Mouse (Mus musculus) right cerebral cortex, postnatal 10 days (tissue): Measurements from ENCODE around the gene Pmfbp1.
A peak's percentile ranks its signal among the peaks of the same experiment; 100 is the strongest.

Source experiments
- DNase-seq, 2 experiments: peaks; one replicate each; pipeline ENCODE4 v3.0.0; 2021; ENCODE audit warnings: low spot score in 2 of 2

Gene Pmfbp1

DNA sequence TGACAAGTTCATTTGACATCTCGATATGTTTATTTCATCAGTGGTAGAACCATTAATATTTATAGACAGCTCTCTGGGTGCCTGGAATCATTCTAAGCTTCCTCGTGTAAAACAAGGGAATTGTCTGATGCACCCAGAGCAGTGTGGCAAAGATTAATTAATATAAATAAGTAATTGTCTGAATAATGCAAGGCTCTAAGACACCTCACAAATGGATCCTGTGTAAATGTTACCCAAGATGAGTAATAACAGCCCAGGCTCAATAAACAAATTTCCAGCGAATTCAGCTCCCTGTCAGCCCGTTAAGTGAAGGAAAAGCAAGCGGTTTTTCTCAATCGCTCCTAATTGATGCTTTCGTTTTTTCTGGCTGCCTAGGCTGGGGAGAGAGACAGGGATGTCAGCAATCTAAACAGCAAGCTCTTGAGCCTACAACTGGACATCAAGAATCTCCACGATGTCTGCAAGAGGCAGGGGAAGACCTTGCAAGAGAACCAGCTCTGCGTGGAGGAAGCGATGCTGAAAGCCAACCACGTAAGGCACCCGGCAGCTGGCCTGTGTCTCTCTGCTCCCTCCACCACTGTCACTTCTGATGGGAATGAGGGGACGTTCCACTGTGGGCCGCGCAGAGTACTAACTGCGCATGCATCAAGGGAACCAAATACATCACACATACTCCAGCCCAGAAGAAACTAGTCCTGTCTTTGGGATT, 5.3 kb downstream of the Pmfbp1 start:
- DNase-seq, result no peak

- DNase-seq, result no peak
Measured at GRCm38 (mm10) chr8:109503566-109503965, 9.7 kb downstream of the Pmfbp1 start.

DNA sequence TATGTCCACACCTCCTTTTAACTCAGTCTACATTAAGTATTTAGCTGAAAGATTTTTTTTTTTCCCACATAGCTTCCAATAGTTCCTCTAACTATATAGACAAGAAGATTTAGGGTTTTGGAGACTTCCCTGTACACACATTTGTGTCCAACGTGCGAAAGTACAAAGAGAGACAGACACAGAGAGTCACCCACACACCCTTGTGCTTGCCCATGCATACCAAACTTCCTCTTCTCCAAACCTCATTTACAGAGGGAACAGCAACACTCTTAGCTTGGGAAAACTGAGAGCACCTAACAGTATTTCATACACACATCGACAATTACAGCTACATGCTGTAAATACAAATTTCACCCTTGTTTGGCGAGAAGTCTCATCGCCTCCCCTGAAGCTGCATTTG, 11.7 kb downstream of the Pmfbp1 start:
- no peak for DNase-seq

DNA sequence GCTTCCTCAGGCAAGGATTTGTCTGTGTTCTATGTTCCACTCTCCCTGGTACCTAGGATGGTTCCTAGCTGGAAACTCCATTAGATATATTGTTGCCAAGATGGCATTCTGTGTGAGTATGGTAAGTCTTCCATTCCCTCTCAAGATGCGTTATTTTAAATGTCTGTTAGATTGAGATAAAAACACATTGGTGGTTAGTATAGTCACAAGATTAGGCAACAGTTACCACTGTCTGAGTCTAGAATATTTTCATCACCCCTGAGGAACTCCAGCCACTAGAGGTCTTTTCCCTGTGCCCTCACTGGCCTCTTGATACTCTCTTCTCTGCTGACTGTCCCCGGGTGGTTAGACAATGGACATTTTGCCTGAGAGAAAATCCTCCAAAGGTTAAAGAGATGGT, 30.2 kb downstream of the Pmfbp1 start:
- no peak for DNase-seq

DNA sequence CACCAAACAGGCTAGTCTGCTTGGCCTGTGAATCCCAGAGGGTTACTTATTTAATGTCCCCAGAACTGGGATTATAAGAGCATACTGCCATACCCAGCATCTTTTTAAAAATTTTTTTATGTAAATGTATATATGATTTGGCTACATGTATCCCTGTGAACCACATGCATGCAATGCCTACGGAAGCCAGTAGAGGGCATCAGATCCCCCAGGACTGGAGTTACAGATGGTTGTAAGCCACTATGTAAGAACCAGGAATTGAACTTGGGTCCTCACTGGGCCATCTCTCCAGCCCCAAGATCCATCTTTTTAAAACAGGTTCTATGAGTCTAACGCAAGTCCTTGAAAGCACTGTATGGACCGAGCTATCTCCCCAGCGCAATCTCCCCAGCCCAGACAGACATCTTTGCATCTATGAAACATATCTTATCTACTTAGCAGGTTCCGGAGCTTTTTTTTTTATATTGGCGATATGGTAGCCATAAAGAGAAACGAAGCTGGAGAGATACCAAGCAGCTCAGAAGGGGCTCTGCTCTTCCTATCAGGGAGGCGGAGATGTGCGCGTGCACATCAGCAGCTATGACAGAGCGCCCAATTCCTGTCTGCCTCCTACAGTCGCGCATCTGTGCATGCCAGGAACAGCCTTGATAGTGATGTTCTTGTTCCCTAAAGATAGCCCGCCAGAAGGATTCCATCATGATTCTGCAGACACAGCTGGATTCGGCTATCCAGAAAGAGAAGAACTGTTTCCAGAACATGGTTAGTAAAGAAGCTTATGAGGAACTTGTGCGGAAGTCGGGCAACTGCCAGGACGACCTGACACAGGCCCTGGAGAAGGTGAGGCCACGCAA, 41.5 kb downstream of the Pmfbp1 start:
- peak; percentile 46 to 55 for DNase-seq

DNA sequence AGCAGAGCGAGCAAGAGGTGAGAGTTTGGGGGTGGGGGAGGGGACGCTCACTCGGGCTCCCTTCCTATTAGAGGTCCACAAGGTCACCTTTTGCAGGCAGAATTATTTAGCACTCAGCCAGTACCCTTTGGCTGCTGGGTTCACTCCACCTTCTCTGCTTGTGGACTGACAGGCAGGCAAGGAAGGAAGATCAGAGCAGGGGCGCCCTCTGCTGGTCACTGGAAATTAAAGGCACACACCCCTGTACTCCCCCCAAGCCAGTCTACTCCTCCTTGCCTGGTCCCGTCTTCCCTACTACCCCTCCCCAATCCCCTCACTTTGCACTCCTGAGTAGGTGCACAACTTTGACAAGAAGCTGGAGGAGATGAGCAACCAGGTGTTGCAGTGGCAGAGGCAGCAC, 42.9 kb downstream of the Pmfbp1 start:
- DNase-seq, result peak; percentile 85 to 90

GRCm38 (mm10) chr8:109542165-109542564, 48.3 kb downstream of the Pmfbp1 start:
- no peak for DNase-seq

DNA sequence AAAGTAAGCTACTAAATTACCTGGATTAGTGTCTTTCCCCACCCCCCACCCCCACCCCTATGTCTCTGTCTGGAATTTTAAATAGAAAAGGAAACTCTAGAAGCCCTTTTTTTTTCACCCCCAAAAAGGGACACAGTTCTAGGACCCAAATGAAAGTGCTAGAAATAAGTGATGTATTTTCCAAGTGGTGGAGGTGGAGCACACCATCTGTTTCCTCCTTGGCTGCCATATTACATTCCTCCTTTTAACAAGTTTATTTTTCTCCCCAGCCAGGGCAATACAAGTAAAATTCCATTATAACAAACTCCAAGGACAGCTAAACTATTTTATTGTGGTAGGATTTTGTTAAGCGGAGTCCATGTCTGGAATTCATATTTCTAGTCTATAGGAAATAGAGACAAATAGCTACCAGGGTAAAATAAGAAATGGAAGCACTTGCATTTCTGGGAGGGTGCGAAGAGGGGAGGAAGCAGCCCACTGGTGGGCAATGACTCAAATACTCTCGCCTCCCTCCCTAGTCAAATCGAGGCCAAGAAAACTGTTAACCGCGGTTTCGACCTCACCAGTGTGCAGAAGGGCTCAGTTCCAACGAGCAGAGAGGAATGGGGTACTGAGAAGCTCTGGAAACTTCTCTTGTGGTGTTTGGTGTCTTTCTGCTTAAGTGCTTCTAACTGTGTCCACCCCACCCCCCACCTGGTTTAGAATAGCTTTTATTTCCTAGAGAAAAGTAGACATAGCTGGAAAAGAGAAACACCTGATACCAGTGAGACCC, 49.1 kb downstream of the Pmfbp1 start:
- no peak for DNase-seq

- no peak for DNase-seq
Measured at GRCm38 (mm10) chr8:109544049-109544448, 50.2 kb downstream of the Pmfbp1 start.

DNA sequence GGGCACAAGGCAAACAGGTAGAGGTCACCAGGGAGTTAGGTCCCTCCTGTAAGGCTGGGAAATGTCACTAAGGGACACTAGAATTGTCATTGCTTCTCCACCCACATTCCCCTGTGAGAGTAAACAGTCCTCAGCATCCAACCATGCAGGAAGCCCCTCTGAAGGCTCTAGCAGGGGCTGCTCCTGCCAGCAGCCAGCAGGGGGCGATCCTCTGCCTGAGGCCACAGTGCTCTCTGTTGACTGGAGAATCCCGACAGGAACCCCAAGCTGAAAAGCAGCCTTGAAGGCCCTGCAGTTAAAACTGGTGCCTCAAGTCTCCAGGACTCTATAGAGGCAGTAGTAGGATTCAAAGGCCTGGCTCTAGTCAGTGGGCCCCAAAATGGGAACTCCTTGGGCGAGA, 57.8 kb downstream of the Pmfbp1 start:
- DNase-seq, result no peak

GRCm38 (mm10) chr8:109563881-109564280, 70.1 kb downstream of the Pmfbp1 start:
- DNase-seq, result no peak

DNA sequence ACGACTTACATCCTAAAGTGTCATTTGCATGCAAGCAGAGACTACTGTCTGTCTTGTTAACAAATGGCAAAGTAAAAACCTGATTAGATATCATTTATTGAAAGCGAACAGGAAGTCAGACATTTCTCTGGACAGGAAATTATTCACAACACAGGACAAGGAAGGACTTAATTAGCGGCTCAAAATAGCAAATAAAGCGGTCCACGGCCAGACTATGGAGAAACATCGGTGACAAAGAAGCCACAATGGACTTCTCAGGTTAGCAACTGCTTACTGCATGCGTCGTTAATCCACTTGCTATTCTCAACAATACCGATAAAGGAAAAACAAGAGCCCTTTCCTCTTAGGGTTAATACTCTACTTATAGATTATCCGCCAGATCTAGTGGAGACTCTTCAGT, 70.9 kb downstream of the Pmfbp1 start:
- no peak for DNase-seq

DNA sequence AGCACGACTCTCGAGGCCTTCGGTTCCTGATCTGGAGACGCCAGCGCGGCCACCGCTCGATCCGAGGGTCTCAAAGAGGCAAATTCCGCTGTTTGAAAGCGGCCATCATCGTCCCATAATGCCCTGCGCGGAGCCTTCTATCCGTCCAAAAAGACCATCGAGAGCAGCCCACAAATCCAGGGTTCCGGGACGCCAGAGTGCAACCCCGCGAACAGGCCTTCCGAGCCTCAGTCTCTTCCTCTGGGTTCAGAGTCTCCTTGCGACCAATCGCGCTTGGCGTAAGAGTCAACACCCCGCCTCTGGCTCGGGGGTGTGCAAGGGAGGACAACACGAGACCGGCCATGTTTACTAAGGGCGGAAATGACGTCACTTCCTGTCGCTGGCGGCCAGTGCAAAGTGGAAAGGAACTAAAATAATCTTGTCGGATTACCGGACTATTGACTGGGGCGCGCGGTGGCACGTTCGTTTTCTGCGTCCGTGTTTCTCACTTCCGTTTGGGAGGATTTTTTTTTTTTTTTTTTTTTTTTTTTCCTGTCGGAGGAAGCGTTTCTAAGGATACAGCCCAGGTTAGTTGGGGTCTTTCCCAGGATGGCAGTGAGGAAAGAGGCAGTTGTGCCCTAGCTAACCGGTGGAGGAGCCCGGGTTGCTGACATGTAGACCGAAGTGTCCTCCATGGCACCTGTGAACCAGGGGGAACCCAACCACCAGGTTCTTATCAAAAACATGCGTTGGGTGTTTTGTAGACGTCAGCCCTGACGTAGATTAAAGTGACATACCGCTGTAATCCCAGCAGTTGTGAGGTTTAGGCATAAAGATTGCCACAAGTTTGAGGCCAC, 71.9 kb downstream of the Pmfbp1 start, which contains the start of the genes Dhx38 and Txnl4b:
TSS of gene Dhx38 (minus strand) at position 364 of the 836 bp plus-strand sequence.
TSS of gene Txnl4b (plus strand) at position 395 of the 836 bp plus-strand sequence.
- peak; percentile 99 for DNase-seq

GRCm38 (mm10) chr8:109571139-109571538, 77.3 kb downstream of the Pmfbp1 start:
- no peak for DNase-seq

GRCm38 (mm10) chr8:109576311-109576710, 82.5 kb downstream of the Pmfbp1 start:
- DNase-seq, result no peak

DNA sequence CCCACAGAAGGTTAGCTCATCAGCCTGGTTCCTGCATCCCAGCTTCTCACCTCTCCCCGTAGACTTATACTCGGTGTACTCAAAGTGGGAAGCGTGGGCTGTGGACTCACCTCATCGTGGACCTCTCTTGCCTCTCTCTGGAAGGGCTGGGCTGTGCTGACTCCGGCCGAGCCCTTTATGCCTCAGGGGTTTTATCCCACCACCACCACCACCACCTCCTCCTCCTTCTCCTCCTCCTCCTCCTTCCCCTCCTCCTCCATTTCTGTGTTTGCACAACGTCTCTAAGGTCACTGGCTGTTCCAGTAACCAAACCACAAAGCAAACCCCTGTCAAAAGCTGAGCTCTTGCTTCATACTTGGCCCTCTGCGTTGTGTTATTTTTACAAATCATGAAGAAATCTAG, 85.1 kb downstream of the Pmfbp1 start, which contains the start of gene Hp:
TSS of gene Hp (minus strand) at position 273 of the 402 bp plus-strand sequence.
- DNase-seq, result no peak

- no peak for DNase-seq
Measured at GRCm38 (mm10) chr8:109584293-109584692, 90.5 kb downstream of the Pmfbp1 start.

DNA sequence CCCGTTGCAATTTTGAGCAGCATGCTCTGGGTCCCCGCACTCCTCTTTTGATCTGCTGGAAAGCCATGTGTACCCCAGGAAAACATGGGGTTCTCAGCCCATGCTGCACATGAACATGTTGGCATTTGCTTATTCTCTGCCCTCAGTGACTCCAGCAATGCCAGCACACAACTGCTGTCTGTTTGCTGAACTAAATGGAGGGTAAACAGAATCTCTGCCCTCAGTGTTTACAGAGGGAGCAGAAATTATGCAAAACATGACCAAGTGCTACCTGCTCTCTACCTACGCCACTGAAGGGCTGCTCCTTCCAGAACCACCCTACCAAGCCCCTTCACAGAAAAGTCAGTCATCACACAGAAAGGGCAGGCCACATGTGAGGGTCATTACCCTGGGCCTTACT, 91.0 kb downstream of the Pmfbp1 start:
- DNase-seq, result no peak

DNA sequence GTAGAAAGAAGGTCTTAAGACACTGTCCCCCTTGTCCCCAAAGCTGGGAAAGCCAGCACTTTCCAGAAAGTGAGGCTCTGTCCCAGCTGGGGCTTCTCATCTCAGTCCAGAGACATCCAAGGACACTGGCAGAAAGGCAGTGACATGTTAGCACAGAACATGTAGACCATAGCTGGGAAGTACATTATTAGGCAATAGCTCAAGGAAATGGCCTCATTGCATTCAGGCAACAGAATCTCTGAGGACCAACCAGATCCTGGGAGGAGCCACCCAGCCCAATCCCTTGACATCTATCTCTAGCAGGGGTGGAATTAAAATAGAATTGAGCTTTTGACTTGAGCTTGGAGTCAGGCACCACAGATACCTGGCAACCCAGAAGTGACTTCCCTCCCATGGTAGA, 91.8 kb downstream of the Pmfbp1 start:
- no peak for DNase-seq

- no peak for DNase-seq
Measured at GRCm38 (mm10) chr8:109586972-109587504, 93.2 kb downstream of the Pmfbp1 start.

- DNase-seq, result no peak
Measured at GRCm38 (mm10) chr8:109590901-109591300, 97.1 kb downstream of the Pmfbp1 start.
